Mouse (Mus musculus): ENCODE results near the gene Mprip.

GRCm38 (mm10) chr11:59697572-59697971 lies 36.5 kb downstream of the Mprip start:
- TF ChIP-seq CTCF (IDR thresholded peaks at IDR 0.05; ENCODE audit: insufficient read depth, low read depth, low read length) (no peak), POLR2A (IDR thresholded peaks at IDR 0.05; ENCODE audit: insufficient read depth, low read depth, low read length) (no peak)
